Mouse (Mus musculus): Measurements from ENCODE around the gene Mxd1.

The Mxd1 gene

DNA sequence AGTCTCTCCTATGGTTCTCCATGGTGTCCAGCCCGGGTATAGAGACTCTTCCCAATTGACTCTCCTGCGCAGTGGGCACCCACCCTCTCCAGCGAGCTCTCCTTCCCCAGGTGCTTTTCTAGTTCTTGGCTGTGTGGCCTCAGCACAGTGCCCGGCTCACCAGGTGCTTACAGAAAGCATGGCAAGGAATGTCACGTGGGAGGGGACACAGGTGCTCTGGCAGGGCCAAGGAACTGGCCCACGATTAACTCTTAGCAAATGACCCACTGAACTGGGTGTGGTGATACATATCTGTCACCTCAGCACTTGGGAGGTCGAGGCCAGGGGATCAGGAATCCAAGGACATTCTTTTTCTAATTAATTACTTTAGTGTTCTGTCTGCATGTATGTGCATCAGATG is 22.8 kb downstream of the Mxd1 start:
- no peak for DNase-seq (ENCODE audit: low spot score)

GRCm38 (mm10) chr6:86645551-86645950 is 23.4 kb downstream of the Mxd1 start:
- no peak for DNase-seq (ENCODE audit: low spot score)

- DNase-seq (ENCODE audit: low spot score) = no peak
Observed at GRCm38 (mm10) chr6:86644775-86645400, 24.1 kb downstream of the Mxd1 start.

GRCm38 (mm10) chr6:86641716-86642115 is 27.2 kb downstream of the Mxd1 start:
- DNase-seq (ENCODE audit: low spot score) = no peak

- no peak for DNase-seq (ENCODE audit: low spot score)
Observed at GRCm38 (mm10) chr6:86640776-86641175, 28.2 kb downstream of the Mxd1 start.

DNA sequence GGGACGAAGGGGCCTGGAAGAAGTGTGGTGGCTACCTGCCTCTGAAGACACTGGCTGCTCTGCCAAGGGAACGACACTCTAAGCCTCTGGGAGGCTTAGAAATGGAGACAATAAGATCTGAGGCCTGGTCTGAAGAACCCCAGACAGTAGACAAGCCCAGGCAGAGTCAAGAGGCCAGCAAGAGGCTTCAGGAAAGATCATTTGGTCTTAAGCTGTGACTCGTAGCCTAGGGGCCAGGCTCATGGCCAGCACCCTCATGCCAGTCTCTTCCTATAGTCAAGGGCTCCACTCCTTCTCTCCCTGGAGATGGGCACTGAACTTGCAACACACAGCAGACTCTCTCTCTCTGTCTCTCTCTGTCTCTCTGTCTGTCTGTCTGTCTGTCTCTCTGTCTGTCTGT is 28.8 kb downstream of the Mxd1 start:
- DNase-seq (ENCODE audit: low spot score) = no peak

DNA sequence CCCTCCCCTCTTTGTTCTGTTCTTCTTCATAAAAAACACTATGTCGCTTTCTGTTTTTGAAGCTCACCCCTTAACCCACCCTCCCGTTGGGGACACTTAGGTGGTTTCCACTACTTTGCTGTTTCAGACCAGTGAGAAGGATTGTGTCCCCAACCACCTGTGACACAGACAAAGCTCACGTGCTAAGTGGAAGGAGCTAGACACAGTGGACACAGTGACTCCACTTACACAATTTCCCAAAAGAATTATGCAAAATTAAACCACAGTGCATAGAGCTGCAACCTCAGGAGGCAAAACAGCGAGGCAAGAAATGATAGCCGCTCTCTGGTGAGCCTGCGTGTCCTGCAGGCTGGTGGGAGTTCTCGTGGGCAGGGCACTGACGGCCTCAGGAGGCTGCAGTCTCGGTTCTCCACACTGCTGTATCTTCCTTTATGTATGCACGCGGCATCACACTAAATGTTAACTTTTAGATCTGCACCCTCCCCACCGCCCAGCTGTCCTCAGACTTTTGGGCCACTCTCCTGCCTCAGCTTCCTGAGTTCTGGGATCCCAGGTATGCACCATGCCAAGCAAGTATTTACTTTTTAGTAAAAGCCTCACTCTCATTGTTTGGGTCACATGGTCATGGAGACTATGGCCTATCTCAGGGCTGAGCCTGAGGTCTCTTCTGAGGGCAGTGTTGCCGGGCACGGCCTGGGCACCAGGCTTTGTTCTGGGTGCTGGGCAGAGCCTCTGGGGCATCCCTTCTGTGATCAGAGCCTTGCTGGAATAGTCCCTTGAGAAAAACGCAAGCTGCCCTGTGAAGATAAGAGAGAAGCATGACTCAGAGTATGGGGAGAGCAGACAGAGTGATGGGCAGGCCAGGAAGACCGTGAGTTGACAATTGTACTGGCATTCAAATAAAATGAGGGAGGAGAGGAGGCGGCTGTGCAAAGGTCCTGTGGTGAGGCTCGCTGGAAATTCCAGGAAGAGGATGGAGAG is 29.5 kb downstream of the Mxd1 start:
- DNase-seq (ENCODE audit: low spot score) = no peak

- no peak for DNase-seq (ENCODE audit: low spot score)
Observed at GRCm38 (mm10) chr6:86638434-86638833, 30.5 kb downstream of the Mxd1 start.

DNA sequence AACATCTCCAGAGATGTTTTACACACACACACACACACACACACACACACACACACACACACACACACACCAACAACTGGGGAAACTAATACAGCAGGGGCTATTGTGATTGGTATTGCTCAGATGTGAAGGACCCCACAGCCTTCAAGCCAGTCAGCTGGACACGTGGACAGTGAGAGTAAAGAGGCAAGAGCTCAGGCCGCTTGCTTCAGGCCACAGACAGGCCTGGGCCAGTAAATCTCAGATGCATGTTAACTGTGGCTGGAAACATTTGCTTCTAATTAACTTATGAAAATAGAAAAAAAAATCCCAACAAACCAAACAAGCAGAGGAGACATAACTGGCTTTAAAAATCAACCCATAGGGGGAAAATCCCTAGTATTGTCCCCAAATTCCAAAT is 31.1 kb downstream of the Mxd1 start:
- no peak for DNase-seq (ENCODE audit: low spot score)

DNA sequence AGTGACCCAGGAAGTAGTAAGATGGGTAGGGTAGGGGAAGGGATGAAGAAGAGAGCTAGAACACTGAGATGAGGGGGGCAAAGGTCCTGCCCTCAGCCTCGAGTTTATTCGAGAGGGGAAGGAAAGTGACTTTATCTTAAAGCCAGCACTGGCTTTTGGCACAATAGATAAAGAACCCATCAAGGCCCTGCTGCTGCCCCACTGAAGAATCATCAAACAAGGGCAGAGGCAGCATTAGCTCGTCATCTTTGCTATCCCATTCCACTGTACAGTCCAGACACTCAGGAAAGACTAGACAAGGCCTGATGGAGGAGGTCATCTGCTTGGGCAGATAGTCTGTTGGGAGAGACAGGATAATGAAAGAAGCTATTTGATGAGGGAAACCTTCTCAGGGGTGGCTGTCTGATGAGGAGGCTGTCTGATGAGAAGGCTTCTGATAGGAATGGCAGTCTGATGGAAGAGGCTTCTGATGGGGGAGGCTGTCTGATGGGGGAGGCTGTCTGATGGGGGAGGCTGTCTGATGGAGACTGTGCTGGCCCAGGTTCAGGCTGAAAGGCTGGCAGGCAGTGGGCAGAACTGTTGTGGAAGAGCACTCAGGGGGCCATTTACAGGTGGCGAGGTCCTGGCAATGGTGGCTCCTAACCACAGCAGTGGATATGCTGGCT is 31.7 kb downstream of the Mxd1 start:
- no peak for DNase-seq (ENCODE audit: low spot score)

GRCm38 (mm10) chr6:86636495-86636894 is 32.5 kb downstream of the Mxd1 start:
- no peak for DNase-seq (ENCODE audit: low spot score)

DNA sequence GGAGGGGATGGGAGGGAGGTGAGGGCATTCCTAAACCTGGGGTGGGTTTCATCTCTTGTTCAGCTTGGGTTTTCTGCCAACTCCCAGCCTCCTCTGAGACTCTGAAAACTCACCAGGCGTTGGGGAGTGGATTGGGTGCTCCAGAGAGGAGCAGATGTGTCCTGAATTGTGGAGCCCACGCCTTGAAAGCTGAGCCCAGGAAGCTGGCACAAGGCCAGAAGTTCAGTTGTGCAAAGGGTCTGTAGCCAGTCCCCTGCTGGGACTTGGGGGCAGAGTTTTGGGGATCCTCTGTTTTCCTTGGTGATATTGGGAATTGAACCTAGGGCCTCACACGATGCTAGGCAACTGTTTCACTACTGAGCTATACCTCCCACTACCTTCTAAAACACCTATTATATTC is 38.8 kb downstream of the Mxd1 start:
- DNase-seq (ENCODE audit: low spot score) = no peak

- DNase-seq (ENCODE audit: low spot score) = no peak
Observed at GRCm38 (mm10) chr6:86627946-86628345, 41.0 kb downstream of the Mxd1 start, which contains the start of gene Asprv1. Gene Asprv1, plus strand, starts transcription at chr6:86628164.

GRCm38 (mm10) chr6:86624074-86625030 is 44.6 kb downstream of the Mxd1 start:
- no peak for DNase-seq (ENCODE audit: low spot score)

DNA sequence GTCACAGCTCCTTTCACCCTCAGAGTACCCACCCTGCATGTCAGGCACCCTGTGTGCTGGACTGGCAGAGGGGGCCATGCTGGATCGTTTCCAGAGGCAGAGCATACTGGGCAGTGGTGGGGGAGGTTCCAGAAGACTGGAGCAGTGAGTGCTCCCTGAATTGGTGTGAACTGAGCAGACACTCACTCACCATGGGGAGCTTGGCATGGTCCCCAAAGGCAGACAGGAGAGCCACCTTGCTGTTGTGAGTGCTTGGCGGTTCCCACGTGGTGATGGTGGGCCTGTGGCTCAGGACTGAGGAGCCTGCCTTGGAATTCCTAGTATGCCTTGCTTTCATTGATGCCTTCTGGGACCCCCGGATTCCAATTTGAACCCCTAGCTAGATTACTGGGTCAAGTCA is 45.8 kb downstream of the Mxd1 start:
- no peak for DNase-seq (ENCODE audit: low spot score)

DNA sequence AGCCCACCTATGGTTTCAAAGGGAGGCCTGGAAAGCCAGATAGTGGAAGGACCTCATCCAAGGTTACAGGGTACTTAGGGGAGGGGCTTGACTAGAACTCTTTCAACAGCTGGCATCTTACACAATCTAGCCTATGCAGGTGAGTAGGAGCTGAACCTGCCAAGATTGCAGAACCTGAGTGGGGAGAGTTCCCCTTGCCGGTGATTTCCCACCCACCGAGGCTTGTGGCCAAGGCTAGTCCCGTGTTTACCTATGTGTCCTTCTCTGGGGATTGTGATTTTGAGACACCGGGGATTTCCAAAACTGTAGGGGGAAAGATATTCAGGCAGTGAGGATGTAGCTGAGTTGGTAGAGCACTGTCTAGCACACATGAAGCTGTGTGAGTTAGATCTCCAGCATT is 53.7 kb downstream of the Mxd1 start:
- no peak for DNase-seq (ENCODE audit: low spot score)

GRCm38 (mm10) chr6:86610714-86611113 is 58.2 kb downstream of the Mxd1 start:
- no peak for DNase-seq (ENCODE audit: low spot score)

GRCm38 (mm10) chr6:86609235-86609634 is 59.7 kb downstream of the Mxd1 start:
- no peak for DNase-seq (ENCODE audit: low spot score)

DNA sequence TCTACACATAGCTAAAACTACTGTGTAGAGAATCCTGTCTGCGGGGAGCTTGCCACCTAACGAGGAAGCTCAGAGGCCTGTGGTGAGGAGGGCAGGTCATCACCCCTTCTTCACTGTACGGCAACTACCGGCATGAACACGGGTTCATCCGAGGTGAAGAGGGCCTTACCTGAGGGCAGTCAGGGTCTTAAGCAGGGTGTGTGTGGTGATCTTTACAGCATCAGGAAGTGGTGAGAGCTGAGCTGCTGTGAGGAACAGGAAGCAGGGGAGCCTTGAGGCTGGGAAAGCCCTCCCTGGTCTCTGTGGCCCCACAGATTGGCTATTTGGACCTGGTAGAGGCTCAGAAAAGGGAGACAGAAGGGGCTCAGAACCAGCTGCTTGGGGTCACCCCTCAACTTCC is 61.5 kb downstream of the Mxd1 start:
- no peak for DNase-seq (ENCODE audit: low spot score)

GRCm38 (mm10) chr6:86606289-86606688 is 62.7 kb downstream of the Mxd1 start:
- no peak for DNase-seq (ENCODE audit: low spot score)

GRCm38 (mm10) chr6:86605260-86605659 is 63.7 kb downstream of the Mxd1 start:
- DNase-seq (ENCODE audit: low spot score) = no peak

DNA sequence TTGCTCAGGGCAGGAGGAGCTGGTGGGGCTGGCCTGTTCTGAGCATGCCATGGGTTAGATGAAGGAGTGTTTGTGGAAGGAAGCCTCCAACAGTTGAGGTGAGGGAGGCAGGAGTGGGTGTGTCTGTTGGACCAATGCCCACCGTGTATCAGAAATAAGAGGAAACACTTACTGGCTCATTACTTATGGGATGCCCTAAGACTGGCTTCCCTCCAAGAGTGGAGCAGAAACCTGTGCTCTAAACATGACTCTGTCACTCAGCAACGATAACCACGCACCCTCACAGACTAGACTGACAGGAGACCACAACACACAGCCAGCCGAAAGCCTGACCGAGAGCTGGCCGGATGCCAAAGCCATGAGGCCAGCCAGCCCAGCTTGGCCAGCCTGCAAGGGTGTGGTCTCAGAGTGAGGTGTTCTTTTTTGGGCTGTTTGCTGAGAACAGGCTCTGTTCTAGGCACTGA is 69.0 kb downstream of the Mxd1 start:
- DNase-seq (ENCODE audit: low spot score) = no peak
